Mouse (Mus musculus) spleen, postnatal 36 days (tissue): ENCODE results near the gene BC080695.
"Not testable (repeated sequence)": the region's sequence is repeated elsewhere in the genome, so short reads cannot be mapped to it uniquely, and the experiment has no call there.

Experiments used
- DNase-seq, 2 experiments: peaks; one replicate each; pipeline ENCODE4 v3.0.0; 2022; ENCODE audit warnings: low spot score in 2 of 2, mixed read lengths in 1 of 2

BC080695 gene

GRCm38 (mm10) chr4:143551400-143551799 lies at the start of gene BC080695, which contains the start of gene Gm13057:
TSS of gene BC080695 (plus strand) at chr4:143551700.
TSS of gene Gm13057 (plus strand) at chr4:143551709.
- not testable (repeated sequence) for DNase-seq

- DNase-seq, result no peak
These were observed 40.5 kb upstream of the BC080695 start, which contains the start of gene Gm13043 for GRCm38 (mm10) chr4:143511043-143511442. TSS of gene Gm13043 (plus strand) at chr4:143511343.

- not testable (repeated sequence) for DNase-seq
These were observed 15.8 kb upstream of the BC080695 start, which contains the start of gene Gm13040 for GRCm38 (mm10) chr4:143535654-143536053. TSS of gene Gm13040 (plus strand) at chr4:143535954.

- DNase-seq, result not testable (repeated sequence)
These were observed 60.4 kb downstream of the BC080695 start for GRCm38 (mm10) chr4:143611927-143612326.

GRCm38 (mm10) chr4:143614703-143615102 lies 63.2 kb downstream of the BC080695 start, which contains the start of gene Gm13083:
TSS of gene Gm13083 (plus strand) at chr4:143615003.
- DNase-seq, result not testable (repeated sequence)

- DNase-seq, result not testable (repeated sequence)
These were observed 66.6 kb downstream of the BC080695 start for GRCm38 (mm10) chr4:143618101-143618500.
